Mouse (Mus musculus) ES-Bruce4 (cell line): ENCODE measurements at regions not wholly inside any gene's neighbourhood (a gene's known extent, or its start where the extent isn't known, plus 50 kb on each side); places are given as distances from the start of the nearest gene placed in this dataset.

Experiments
- H3K27ac ChIP-seq: 2 replicates; pipeline ENCODE4 v1.5.1; 2012; ENCODE audit warnings: low read length, inconsistent platforms; ENCODE audit not compliant: insufficient read depth
- H3K27me3 ChIP-seq: 2 replicates; pipeline ENCODE4 v1.6.1; 2012; ENCODE audit warnings: mild to moderate bottlenecking, low read length, inconsistent platforms; ENCODE audit not compliant: control insufficient read depth, poor library complexity, insufficient read depth, severe bottlenecking
- H3K36me3 ChIP-seq: 2 replicates; pipeline ENCODE4 v1.6.1; 2012; ENCODE audit warnings: inconsistent platforms, mild to moderate bottlenecking, low read length, moderate library complexity; ENCODE audit not compliant: control insufficient read depth, poor library complexity, insufficient read depth, severe bottlenecking
- H3K4me1 ChIP-seq: one replicate; pipeline ENCODE4 v1.8.1; 2011; ENCODE audit warnings: low read length; ENCODE audit not compliant: control insufficient read depth, insufficient read depth
- H3K4me3 ChIP-seq: 2 replicates; pipeline ENCODE4 v1.5.1; 2011; ENCODE audit warnings: low read depth, mild to moderate bottlenecking, low read length
- H3K9ac ChIP-seq: 2 replicates; pipeline ENCODE4 v1.6.1; 2012; ENCODE audit warnings: low read depth, mild to moderate bottlenecking, inconsistent platforms; ENCODE audit not compliant: poor library complexity, severe bottlenecking
- H3K9me3 ChIP-seq: replicated peaks from 2 replicates; pipeline ENCODE4 v1.6.1; 2012; ENCODE audit warnings: mild to moderate bottlenecking, low read length, inconsistent platforms; ENCODE audit not compliant: control insufficient read depth, poor library complexity, insufficient read depth, severe bottlenecking
- CTCF ChIP-seq: IDR thresholded peaks from one replicate; pipeline ENCODE4 v1.8.1; 2011; ENCODE audit warnings: low read depth, low read length
- EP300 ChIP-seq: IDR thresholded peaks from 2 replicates; pipeline ENCODE4 v1.6.1; 2011; ENCODE audit warnings: low read depth, low read length; ENCODE audit not compliant: insufficient read depth
- POLR2A ChIP-seq: IDR thresholded peaks from one replicate; pipeline ENCODE4 v1.8.1; 2011; ENCODE audit warnings: low read length; ENCODE audit not compliant: insufficient read depth

- Histone ChIP-seq H3K36me3 (no peaks in the 10 kb centered on the region), H3K27me3 (no peaks in the 10 kb centered on the region), H3K4me3 (no peak overlapping the region), H3K9me3 (no peaks in the 10 kb centered on the region), H3K4me1 (no peaks in the 10 kb centered on the region), H3K27ac (no peak overlapping the region), H3K9ac (no peak overlapping the region)
- TF ChIP-seq POLR2A: no peak
Observed at GRCm38 (mm10) chr16:86303869-86304268, 402.2 kb upstream of the Adamts5 start.

GRCm38 (mm10) chr16:86302451-86303145 lies 401.0 kb upstream of the Adamts5 start:
- H3K27ac ChIP-seq: no peak overlapping the region
- no peaks in the 10 kb centered on the region for H3K27me3 ChIP-seq
- H3K4me1 ChIP-seq: no peaks in the 10 kb centered on the region
- no peaks in the 10 kb centered on the region for H3K9me3 ChIP-seq
- no peaks in the 10 kb centered on the region for H3K36me3 ChIP-seq
- H3K9ac ChIP-seq: no peak overlapping the region
- H3K4me3 ChIP-seq: no peak overlapping the region
- no peak for TF ChIP-seq CTCF
- TF ChIP-seq EP300: no peak

- no peaks in the 10 kb centered on the region for H3K36me3 ChIP-seq
- H3K4me1 ChIP-seq: no peaks in the 10 kb centered on the region
- no peaks in the 10 kb centered on the region for H3K27me3 ChIP-seq
- TF ChIP-seq POLR2A: no peak
- H3K9ac ChIP-seq: no peak overlapping the region
- H3K27ac ChIP-seq: no peak overlapping the region
- no peaks in the 10 kb centered on the region for H3K9me3 ChIP-seq
- no peak overlapping the region for H3K4me3 ChIP-seq
Observed at GRCm38 (mm10) chr16:86294436-86294835, 392.8 kb upstream of the Adamts5 start.

- TF ChIP-seq CTCF: no peak
- no peak for TF ChIP-seq POLR2A
- TF ChIP-seq EP300: no peak
- H3K36me3 ChIP-seq: no peaks in the 10 kb centered on the region
- H3K9ac ChIP-seq: no peak overlapping the region
- H3K27me3 ChIP-seq: no peaks in the 10 kb centered on the region
- H3K27ac ChIP-seq: no peak overlapping the region
- H3K9me3 ChIP-seq: no peaks in the 10 kb centered on the region
- H3K4me1 ChIP-seq: no peaks in the 10 kb centered on the region
- no peak overlapping the region for H3K4me3 ChIP-seq
Observed at GRCm38 (mm10) chr16:86281326-86281725, 379.7 kb upstream of the Adamts5 start.

GRCm38 (mm10) chr16:86277031-86277430 lies 375.4 kb upstream of the Adamts5 start:
- Histone ChIP-seq H3K27ac (no peak overlapping the region), H3K4me1 (no peaks in the 10 kb centered on the region), H3K36me3 (no peaks in the 10 kb centered on the region), H3K9ac (no peak overlapping the region), H3K9me3 (no peaks in the 10 kb centered on the region), H3K27me3 (no peaks in the 10 kb centered on the region), H3K4me3 (no peak overlapping the region)
- TF ChIP-seq POLR2A: no peak
- TF ChIP-seq CTCF: no peak
- TF ChIP-seq EP300: no peak

- H3K4me1 ChIP-seq: no peaks in the 10 kb centered on the region
- no peaks in the 10 kb centered on the region for H3K9me3 ChIP-seq
- no peaks in the 10 kb centered on the region for H3K27me3 ChIP-seq
- H3K9ac ChIP-seq: no peak overlapping the region
- no peaks in the 10 kb centered on the region for H3K36me3 ChIP-seq
- H3K27ac ChIP-seq: no peak overlapping the region
- TF ChIP-seq CTCF (no peak), EP300 (no peak), POLR2A (no peak)
- no peak overlapping the region for H3K4me3 ChIP-seq
Observed at GRCm38 (mm10) chr16:86261612-86262011, 360.0 kb upstream of the Adamts5 start.
